Mouse (Mus musculus): ENCODE data around the gene Men1.
"Not testable (repeated sequence)": the region's sequence is repeated elsewhere in the genome, so short reads cannot be mapped to it uniquely, and the experiment has no call there.

Men1 gene

DNA sequence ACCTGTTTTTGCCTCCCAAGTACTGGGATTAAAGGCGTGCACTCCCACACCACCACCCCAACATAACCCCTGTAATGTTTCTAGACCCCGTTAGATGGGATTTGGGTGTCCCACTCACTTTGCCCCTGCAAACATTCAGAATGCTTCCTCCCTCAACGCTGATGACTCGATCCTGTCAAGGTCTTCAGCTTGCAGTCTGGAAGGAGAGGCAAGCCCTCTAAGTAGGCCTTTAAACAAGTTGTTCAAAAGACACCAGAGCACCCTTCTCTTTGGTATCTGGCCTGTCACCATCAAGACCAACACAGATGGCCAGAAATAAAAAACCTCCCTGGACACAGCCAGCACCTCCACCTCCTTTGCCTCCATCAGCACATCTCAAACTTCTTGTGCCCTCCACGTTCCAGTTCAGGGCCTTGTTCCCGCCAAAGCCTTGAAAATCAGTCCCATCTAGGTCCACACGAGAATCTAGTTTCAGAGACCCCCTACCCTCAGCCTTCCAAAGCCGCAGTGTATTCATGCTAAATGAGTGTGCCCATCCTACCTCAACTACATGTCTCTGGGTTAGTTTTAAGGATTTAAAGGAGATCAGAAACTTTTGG, 29.2 kb upstream of the Men1 start:
- DNase-seq (ENCODE audit: low spot score): no peak

DNA sequence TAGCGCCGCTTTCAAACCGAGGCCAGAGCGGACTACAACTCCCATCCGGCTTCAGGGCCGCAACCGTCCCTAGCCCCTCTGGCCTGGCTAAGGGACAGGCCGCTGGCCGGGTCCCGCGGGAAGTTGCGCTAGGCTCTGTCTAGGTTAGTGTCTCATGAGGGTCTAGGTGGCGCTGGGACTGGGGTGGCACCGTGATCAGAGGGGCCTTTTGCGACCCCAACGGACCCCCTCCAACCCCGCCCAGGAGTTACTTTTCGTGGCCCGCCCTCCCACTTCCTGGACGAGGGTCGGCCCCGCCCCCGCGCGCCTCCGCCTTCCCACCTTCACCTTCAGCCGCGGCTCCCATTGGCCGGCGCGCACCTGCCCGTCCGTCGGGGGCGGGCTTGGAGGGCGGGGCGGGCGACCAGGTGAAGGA, 28.6 kb upstream of the Men1 start, which contains the start of gene Cdc42bpg:
Gene Cdc42bpg (plus strand): TSS at position 320 of the 415 bp plus-strand sequence.
- DNase-seq (ENCODE audit: low spot score): peak; percentile 83

DNA sequence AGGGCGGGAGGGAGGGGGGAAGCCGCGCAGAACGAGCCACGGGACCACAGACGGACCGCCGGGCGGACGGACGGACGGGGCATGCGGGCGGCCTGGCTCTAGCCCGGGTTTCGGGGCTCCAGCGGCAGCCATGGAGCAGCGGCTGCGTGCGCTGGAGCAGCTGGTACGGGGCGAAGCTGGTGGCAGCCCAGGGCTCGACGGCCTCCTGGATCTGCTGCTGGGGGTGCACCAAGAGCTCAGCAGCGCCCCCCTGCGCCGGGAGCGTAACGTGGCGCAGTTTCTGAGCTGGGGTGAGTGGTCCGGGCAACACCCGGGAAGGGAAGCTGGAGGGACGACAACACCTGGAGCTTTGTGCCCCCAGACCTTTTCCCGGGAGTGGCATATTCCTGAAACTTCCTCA, 28.2 kb upstream of the Men1 start:
- DNase-seq (ENCODE audit: low spot score): peak; percentile 84

DNA sequence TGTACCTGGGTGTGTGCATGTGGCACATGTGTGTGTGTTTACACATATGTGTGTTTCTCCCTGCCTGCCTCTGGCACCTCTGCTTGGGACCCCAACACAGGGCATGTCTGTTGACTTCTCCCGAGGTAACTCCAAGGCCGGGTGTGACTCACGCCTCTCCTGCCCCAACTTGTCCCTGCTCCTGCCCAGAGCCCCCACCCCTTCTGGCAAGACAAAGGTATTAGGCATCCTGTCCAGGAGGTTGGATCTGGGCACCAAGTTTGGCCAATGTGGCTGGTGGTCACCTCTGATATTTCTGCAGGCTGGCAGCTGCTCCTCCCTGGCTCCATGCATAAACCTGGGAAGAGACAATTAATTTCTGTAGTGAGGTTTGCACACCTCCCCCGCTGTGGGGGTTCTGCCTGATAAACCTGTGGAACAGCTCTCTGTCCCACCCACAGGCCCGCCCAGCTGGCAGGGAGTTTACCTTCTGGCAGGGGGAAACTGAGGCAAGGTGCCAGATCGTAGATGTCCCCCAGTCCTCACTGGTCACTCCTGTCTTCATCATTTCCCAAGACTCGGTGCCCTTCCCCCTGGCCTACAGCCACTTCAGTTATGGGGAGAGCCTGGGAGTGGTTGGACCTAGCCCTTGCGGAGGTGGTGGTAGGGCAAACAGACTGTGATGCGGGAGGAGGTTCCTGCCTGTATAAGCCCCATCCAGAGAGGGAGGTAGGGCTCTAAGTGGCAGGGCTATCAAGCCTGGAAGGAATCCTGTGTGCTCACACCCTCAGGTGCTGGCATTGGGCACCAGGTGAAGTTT, 26.8 kb upstream of the Men1 start:
- no peak for DNase-seq (ENCODE audit: low spot score)

DNA sequence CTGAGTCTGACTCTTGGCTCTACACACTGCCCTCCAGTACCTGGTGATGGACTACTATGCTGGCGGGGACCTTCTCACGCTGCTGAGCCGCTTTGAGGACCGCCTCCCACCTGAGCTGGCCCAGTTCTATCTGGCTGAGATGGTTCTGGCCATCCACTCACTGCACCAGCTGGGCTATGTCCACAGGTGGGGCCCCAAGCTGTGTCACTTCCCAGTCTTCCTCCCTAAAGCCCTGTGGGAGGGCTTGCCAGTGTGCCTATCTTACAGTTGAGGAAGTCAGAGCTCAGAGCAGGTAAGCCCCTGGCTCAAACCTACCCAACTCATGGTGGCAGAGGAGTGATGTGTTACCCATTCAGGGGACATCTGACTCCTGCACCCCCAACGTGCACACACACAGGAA, 24.6 kb upstream of the Men1 start:
- no peak for DNase-seq (ENCODE audit: low spot score)

DNA sequence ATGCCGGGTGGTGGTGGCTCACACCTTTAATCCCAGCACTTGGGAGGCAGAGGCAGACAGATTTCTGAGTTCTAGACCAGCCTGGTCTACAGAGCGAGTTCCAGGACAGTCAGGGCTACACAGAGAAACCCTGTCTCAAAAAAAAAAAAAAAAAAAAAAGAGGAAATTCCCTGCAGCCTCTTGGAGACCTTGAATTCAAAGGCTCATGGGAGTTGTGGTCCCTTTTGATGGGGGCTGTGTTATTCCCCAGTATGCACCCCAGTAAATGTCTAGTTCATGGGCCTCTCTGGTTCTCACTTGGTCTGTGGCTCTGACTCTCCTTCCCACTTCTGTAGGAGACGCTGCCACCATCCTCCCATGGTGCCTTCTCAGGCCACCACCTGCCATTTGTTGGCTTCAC, 23.0 kb upstream of the Men1 start:
- not testable (repeated sequence) for DNase-seq (ENCODE audit: low spot score)

DNA sequence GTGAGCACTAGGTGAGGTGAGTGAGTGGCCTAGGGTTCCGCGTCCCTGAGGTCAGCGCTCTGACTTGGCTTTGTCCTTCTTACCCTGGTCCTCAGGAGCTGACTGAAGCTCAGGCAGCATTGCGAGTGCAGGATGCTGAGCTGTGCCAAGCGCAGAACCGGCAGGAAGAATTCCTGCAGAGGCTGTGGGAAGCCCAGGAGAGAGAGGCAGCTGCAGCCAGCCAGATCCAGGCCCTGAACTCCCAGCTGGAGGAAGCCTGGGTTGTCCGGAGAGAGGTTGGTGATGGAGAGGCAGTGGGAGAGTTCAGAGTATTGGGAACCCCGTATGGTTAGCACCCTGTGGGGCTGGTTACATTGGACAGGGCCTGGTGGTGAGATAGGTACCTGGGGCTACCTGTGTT, 21.0 kb upstream of the Men1 start:
- no peak for DNase-seq (ENCODE audit: low spot score)

DNA sequence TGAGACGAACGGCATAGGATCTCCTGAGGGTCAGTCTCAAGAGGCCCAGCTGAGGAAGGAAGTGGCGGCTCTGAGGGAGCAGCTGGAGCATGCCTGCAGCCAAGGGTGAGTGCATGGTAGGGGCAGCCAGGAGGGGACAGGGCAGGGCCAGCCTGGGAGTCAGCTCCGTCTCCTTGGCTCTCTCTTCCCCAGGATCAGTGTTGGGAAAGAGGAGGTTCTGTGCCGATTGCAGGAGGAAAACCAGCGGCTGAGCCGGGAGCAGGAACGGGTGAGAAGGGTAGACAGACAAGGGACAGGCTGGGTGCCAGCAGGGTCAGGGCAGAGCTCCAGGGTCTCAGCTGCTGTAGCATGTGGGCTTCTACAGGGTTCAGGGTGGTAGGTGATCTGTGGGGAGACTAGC, 20.3 kb upstream of the Men1 start:
- DNase-seq (ENCODE audit: low spot score): no peak

DNA sequence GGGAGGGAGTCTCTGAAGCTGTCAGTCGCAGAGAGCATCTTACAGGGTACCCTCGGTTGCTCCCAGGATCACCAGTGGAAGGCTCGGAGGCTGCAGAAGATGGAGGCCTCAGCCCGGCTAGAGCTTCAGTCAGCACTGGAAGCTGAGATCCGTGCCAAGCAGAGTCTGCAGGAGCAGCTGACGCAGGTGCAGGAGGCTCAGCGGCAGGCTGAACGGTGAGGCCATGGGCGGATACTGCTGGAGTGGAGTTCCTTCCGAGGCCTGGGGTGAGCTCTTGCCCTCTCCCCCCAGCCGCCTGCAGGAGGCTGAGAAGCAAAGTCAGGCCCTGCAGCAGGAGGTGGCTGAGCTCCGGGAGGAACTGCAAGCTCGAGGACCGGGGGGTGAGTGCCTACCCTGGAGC, 19.2 kb upstream of the Men1 start:
- no peak for DNase-seq (ENCODE audit: low spot score)

DNA sequence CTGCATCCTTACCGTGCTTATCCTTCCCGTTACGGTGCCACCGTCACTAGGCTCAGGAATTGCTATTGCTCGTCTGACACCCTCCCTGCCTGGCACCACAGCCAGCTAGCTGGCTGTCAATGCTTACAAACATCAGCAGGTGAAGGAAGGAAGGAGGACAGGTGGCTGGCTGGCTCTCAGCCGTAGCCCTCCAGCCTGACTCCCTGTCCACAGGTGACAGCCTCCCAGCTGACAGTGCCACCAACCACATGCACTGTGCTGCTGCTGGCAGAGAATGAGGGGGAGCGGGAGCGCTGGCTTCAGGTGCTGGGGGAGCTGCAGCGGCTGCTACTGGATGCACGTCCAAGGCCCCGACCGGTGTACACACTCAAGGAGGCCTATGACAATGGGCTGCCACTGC, 16.6 kb upstream of the Men1 start:
- DNase-seq (ENCODE audit: low spot score): no peak

DNA sequence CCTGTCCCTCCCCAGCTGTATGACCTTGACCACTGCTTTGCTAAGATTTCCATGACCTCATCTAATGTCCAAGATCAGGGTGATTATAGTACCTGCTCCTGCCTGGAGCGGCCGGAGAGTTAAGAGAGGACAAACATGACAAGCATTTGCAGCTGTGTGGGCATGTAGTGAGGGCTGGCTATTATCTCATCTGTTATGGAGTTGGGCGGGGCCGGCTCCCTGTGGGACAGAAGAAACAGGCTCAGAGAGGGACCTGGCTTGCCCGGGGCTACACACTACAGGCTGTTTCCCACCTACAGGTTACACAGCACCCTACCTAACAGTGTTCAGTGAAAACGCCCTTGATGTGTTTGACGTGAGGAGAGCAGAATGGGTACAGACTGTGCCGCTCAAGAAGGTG, 13.4 kb upstream of the Men1 start:
- no peak for DNase-seq (ENCODE audit: low spot score)

DNA sequence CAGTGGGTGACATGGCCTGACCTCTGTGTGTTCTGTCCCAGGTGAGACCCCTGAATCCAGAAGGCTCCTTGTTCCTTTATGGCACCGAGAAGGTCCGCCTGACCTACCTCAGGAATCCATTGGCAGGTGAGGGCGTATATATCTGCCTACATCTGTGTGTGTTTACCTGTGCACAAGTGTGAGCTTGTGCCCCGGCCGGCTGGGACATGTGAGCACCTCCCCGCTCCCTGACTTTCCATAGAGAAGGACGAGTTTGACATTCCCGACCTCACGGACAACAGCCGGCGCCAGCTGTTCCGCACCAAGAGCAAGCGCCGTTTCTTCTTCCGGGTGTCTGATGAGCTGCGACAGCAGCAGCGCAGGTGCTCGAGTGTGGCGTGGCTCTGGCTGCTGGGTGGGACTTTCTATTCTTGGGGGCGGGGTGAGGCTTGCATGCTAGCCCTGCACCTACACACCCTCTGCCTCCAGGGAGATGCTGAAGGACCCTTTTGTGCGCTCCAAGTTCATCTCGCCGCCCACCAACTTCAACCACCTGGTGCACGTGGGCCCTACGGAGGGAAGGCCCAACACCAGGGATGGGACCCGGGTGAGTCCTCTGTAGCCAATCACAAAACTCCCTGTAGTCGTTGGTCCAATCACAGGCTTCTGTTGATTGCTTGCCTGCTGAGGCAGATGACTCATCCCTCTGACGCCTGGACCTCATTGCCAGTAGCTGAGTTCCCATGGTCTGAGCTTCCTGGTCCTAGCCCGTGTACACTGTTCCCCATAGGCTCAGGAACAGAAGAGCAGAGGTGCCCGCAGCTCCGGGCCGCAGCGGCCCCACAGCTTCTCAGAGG, 12.8 kb upstream of the Men1 start:
- no peak for DNase-seq (ENCODE audit: low spot score)

DNA sequence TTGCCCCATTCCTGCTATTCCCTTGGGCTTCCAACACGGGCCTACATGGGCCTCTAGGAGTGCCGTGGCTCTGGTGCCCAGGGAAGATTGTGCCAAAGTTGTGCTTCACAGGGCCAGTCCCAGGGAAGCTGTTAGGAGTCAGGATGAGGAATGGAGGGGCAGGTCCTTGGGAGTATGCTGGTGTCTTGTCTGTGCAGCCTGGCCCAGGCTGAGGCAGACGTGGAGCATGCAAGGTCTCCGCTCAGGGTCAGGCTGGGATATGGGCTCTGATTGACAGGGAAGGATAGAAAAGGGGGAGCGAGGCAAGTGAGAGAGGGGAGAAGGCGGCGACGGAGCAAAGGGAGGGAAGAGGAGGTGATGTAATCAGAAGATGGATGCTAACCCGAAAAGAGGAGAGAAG, 10.0 kb upstream of the Men1 start:
- DNase-seq (ENCODE audit: low spot score): no peak

DNA sequence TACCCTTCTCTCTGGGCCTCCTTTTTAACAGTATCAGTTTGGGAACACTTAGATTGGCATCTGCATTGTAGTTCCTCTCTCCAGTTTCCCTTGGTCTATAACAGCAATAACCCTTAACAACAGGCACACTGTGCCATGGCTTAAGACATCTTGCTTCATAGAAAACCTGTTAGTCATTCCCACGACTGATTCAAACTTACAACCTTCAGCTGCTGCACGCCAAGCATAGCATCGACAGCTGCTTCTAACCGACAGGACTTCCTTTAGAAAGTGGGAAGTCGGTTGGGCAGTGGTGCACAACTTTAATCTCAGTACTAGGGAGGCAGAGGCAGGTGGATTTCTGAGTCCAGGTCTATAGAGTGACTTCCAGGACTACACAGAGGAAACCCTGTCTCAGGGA, 3.6 kb upstream of the Men1 start:
- DNase-seq (ENCODE audit: low spot score): no peak

DNA sequence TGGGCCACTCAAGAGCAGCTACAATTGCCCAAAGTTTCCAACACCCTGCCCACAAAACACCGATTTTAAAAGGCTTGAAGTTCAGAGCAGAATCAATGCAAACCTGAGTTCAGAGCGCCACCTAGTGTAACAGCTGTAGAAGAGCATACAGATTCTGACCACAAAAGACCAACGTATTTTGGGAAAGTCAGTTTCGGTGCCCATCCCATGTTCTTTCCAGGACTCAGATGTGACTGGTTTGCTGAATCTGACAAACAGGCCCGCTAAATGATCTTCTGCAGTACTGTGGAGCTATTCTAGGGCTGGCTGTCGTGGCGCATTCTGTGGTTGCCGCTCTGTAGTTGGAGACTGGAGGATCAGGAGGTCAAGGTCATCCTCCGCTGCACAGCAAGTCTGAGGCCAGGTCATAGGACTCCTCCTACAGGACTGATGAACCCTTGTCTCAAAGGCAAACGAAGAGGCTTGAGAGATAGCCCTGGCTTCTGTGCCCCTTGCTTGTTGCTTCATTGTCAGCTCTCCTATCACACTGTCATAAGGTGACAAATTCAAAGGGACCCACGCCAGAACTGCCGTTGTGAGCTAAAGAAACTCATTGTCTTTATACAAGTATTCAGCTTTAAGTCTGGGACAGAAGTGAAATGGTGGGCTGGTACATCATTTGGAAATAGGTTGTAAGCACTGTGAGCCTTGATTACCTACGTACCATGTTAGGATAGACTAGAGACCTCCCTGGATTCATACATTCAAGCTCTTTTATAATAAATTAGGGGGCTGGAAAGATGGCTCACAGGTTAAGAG, 2.9 kb upstream of the Men1 start:
- DNase-seq (ENCODE audit: low spot score): peak; percentile 87

DNA sequence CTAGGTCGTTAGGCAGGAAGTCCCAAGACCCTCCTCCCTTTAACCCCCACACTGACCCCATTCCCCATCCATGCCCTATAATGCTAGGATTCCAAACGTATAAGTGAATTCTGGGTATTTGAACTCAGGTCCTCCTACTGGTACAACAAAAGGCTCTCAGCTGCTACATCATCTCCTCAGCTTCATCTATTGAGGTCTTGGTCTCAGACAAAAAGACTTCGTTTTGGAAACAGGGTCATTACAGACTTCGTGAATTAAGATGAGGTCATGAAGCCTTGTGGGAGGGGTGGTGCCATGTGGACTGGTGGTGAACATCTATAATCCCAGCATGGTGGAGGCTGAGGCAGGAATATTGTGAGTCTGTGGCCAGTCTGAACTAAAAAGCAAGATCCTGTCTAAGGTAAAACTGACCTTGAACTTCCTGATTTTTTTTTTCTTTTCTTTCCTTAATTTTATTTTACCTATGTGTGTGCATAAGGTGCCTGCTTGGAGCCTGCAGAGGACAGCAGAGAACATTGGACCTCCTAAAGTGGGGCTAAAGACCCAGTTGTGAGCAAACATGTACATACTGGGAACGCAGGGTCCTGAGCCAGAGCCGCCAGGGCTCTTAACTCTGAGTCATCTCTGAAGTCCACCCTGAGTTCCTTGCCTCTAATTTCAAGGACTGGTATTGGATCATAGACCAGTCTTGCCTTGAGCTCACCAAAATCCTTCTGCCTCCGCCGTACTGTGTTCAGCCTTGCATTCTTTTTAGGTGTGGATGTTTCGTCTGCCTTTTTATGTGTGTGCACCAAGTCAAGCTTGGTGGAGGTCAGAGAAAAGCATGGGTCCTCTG, 801 bp upstream of the Men1 start:
- DNase-seq (ENCODE audit: low spot score): peak; percentile 5

DNA sequence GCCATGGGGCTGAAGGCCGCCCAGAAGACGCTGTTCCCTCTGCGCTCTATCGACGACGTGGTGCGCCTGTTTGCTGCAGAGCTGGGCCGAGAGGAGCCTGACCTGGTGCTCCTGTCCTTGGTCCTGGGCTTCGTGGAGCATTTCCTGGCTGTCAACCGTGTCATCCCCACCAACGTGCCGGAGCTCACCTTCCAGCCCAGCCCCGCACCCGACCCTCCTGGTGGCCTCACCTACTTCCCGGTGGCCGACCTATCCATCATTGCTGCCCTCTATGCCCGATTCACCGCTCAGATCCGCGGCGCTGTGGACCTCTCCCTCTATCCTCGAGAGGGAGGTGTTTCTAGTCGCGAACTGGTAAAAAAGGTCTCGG, 664 bp downstream of the Men1 start:
- peak; percentile 15 for DNase-seq (ENCODE audit: low spot score)

DNA sequence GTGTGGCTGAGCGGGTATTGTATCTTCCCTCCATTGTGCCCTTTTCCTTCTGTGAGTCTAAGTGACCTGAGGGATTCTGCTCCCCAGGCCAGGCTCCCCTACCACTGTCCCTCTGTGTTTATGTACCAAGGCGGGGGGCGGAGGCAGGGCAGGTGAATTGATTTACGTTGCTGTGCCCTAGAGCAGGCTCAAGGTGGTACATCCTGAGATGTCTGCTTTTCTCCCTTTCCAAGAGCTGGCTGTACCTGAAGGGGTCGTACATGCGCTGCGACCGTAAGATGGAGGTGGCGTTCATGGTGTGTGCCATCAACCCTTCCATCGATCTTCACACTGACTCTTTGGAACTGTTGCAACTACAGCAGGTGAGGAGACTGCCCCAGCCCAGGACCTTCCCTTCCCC, 2.1 kb downstream of the Men1 start:
- DNase-seq (ENCODE audit: low spot score): no peak

DNA sequence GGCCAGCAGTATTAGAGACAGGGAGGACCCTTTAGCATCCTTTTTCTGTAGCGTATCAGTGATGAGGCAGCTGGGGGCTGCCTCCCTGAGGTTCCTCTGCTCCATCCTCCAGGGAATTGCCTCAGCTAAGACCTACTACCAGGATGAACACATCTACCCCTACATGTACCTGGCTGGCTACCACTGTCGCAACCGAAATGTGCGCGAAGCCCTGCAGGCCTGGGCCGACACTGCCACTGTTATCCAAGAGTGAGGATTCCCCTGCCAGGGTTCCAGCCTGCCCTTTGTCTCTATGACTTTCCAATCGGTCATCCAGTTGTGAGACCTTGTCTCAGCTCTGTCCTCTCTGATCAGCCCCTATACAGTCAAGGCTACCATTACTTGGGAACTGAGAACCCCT, 3.4 kb downstream of the Men1 start:
- no peak for DNase-seq (ENCODE audit: low spot score)

DNA sequence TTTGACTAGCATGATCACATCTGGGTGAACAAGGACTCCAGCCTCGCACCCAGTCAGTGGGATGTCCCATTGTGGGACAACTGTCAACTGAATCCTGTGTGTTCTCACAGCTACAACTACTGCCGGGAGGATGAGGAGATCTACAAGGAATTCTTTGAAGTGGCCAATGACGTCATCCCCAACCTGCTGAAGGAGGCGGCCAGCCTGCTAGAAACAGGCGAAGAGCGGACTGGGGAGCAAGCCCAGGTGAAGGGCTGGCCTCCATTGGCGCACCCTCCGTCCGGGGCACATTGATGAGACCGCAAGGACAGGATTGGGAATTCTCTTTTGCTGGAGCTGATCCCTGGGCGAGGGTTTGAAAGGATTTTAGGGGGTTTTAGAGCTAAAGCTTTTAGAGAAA, 3.9 kb downstream of the Men1 start:
- DNase-seq (ENCODE audit: low spot score): no peak

DNA sequence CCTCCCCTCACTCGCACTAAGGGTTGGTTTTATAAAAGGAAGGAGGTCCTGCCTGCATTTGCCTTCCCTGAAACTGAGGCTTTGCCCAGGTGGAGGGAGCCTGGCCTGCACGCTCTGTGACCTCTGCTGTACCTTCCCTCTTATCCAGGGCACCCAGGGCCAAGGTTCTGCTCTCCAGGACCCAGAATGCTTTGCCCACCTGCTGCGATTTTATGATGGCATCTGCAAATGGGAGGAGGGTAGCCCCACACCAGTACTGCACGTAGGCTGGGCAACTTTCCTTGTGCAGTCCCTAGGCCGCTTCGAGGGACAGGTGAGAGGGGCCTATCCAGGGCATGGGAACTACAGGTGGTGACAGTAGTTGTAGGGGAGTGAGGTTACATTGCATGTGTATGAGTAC, 4.4 kb downstream of the Men1 start:
- DNase-seq (ENCODE audit: low spot score): no peak
